Mouse (Mus musculus) mesoderm, embryonic 11.5 days (tissue): ENCODE results near the gene Ppcdc.
"Not testable (repeated sequence)": the region's sequence is repeated elsewhere in the genome, so short reads cannot be mapped to it uniquely, and the experiment has no call there.

Experiments
- DNase-seq: peaks from one replicate; pipeline ENCODE4 v3.0.0-alpha.2; 2012; ENCODE audit warnings: low read depth, low spot score

Gene Ppcdc

DNA sequence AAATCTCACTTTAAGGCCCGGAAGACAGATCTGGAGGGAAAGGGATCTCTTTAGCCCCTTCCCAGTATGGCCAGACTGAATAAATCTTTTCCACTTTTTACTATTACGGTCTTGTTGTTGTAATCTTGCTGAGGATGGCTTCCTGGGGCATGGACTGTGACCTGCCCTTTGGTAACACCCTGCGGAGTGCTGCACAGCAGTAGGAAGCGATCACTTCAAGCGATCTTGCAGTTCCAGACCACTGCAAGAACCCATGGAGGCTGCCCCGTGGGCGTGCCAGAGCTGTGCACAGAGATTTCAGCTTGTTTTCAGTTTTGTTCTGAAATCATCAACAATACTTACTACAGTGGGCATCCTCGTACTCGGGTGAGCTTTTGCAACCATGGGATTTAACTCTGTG lies 8.7 kb downstream of the Ppcdc start:
- no peak for DNase-seq

DNA sequence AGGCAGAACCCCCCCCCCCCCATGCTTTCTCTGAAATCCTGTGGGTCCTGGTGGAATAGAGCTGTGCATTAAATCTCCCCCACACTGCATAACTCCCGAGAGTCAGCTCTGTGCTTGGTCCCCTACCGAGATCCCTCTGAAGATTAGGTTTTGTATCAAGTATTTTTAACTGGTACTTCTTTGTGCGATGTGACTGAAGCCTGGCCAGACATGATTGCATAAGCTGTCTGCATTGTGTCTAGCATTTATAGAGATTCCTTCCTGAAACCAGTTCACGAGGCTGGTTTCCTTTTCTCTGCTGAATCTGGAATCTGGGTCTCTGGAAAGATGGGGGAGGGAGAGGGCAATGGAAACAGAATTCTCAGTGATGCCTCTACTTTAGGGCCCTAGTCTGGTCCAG lies 11.5 kb downstream of the Ppcdc start:
- no peak for DNase-seq

DNA sequence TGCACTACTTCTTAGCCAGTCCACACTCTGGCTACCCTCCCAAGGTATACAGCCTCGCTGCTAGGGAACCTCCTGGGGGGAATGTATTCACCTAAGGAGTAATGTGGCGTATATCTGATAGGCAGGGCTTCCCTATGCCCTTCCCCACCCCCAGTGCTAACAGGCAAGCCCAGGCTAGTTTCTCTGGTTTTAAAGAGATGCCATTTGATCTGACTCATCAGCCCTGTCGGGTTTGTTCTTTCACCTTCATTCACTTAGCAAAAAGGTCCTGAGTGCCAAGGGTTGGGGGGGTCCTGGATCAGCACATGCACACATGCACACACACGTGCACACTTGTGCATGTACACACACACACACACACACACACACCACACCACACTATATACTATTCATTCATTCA lies 12.0 kb downstream of the Ppcdc start:
- DNase-seq: no peak

DNA sequence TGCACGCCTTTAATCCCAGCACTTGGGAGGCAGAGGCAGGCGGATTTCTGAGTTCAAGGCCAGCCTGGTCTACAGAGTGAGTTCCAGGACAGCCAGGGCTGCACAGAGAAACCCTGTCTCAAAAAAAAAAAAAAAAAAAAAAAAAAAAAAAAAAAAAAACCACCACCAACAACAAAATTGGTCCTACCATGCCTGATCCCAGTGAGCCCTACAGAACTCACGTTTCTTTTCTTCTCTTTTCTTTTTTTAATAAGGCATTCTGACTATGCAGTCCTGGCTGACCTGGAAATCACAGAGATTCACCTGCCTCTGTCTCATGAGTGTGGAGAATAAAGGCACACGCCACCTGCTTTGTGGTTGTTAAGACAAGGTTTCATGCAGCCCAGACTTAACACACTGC lies 12.8 kb downstream of the Ppcdc start:
- not testable (repeated sequence) for DNase-seq

DNA sequence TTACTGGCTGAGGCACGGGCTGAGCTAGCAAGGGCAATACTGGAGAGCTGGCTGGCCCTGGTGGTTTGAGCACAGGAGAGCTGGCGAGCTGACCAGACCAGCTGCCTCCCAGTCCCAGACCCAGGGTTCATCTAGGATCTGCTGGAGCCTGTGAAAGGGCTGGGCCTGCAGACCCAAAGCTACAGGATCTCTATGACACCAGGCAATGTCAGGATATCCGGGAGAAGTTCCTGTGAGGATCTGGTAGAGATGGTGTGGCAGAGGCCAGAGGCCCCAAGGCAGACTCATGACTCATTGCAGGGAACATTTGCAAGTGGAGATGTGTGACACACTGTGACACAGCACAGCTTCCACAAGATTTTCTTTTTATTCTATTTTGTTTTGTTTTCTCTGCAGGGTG lies 14.8 kb downstream of the Ppcdc start:
- DNase-seq: no peak

DNA sequence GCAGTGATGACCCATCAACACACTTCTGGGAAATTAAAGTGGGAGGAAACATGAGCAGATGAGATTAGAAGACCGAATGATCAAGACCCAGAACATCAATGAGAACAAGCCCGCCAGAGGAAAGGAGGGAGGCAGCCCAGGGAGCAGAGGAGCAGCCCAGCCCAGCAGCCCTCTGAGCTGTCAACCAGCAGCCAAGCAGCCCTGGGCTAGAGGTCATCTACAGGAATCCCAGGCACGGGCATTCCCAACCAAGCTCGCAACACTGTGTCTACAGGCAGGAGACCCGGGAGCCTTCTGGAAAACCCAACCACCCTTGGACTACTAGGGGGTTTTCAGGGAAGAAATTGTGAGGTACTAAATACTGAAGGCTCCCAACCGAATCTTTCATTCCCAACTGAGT lies 15.9 kb downstream of the Ppcdc start:
- no peak for DNase-seq

DNA sequence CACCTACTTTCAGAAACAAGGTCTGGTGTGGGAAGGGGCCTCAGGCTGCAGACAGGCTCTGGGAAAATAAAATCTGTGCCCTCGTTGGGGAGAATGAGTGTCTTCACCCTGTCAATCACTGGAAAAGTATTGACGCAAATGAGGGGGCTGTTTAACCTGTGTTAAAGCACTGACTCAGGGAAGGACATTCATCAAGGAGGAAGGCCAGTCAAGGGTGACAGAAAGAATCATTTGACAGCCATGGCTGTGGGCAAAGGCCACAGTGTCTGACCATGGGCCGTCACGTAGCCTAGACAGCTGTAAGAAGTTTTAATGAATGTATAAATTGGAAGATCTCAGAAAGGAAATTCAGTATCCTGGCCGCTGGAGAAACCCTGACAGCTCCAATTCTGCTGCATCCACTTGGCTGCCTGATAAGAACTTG lies 18.2 kb downstream of the Ppcdc start:
- DNase-seq: no peak

DNA sequence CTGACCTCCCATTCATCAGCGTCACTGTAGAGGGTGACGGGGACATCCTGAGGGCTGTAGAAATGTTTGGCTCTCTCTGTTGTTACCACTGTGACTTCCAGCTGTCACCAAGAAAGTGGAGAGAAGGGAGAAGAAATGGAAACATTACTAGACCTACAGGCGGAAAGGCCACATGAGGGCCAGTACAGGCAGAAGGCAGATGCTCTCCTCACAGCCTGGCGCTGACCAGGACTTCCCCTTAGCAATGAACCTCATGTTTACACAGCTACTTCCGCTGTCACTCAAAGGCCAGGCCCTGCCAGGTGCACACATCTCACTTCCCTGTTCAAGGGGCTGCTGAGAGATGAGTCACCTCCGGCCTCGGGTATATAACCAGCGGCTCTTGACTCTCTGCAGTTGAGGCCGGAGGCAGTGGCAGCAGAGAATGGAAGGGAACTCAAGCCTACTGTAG lies 18.8 kb downstream of the Ppcdc start:
- DNase-seq: peak; percentile 66

DNA sequence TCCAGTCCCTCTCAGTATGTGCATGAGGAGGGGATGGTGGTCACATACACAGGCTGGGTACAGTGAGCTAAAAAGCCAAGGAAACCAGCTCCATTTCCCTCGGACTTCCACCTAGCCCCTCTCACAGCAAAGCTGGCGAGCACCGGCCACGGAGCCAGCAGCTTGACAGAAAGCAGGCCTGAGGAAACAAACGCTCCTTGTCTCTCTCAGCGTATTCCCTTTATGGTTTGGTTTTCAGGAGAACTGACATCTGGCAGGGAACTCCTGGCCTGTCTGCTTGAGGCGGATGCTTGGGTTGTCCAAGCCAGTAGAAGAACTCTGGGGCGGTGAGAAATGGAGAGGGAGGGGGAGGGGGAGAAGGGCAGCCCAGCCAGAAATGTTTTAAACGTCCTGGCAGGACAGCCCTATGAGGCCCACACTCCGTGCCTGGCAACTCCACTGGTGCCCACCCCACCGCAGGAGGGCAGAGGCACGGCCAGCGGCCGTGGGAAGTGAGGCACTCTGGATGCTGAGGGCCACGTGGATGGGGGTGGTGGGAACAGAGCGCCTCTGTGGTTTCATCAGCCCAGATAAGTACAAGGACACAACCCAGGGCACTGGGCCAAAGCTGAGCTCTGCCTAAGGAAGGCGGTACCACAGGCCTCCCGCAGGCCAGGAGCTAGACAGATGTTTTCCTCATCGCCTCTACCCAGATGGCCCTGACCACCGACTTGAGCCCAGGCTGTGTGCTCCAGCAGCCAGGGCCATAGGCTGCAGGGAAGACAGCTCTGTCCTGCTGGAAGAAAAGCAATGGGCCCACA lies 19.4 kb downstream of the Ppcdc start:
- peak; percentile 64 for DNase-seq

DNA sequence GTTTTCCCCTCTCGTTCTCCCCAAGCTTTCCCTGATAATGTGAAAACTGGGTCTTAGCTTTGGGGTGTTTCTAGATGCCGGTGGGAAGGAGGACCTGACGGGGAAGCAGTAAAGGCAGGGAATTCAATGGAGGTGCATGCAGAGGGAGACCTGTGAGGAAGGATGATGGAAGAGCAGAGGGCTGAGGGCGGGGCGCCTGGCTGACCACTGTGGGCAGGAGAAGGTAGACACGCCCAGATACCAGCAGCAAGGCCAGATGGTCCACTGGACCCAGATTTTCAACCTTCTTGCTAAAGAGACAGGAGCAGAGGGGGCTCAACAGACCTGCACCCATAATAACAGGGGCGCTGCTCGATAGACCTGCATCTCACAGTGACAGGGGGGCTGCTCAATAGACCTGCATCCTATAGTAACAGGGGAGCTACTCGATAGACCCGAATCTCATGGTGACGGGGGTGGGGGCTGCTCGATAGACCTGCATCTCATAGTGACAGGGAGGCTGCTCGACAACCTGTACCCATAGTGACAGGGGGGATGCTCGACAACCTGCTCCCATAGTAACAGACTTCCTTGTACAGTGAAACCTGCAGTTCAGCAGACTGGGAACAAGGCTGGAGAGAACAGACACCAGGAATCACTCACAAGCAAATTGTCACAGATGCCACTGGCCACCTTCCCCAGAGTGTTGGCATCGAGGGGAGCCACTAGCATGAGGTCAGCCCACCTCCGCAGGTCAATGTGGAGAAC lies 20.2 kb downstream of the Ppcdc start:
- no peak for DNase-seq

DNA sequence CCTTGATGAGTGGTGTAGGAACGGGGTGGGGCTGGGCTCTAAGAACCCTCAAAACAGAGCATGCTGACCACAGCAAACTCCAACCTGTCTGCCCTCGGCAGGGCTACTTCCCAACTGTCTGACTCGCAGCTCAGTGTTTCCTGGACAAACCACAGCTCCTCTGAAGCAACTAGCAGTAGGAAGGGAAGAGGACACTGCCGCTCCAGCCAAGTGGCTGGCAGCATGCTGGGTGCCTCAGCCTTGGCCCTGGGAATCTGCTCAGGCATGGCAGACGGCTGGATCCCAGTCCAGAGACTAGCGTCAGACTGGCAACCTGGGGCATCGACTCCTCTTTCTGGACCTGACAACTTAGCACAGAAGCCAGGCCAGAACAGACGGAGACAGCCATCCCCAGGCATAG lies 22.6 kb downstream of the Ppcdc start:
- no peak for DNase-seq

DNA sequence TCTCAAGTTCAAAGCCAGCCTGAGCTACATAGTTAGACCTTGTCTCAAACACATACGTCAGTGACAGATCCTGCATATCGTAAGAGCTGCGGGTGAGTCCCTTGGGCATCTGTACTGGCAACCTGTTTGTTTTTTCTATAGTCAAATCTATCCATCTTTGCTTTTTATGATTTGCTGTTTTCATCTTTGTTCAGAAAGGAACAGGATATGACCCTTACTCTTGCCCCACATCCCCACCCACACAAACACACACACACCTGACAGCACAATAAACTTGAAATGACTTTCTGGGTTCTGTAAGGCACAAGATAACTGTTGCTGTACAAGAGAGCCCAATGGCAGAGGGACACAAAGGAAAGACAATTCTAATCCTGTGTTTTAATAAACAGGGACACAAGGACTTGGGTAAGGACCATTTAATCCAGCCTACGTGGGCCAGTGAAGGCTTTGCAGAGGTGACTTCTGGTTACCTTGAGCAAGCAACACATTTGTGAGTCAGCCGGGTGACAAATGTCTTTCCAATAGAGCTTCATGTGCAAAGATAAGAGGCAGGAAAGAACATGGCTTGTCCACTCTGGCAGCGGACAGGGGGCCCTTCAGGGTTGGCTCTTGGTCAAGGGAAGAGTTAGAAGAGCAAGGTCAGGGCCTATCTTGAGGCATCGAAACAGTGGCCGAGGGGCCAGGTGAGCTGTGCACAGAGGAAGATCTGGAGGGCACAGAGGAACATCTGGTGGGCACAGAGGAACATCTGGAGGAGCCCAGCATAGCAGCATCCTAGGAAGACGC lies 32.6 kb downstream of the Ppcdc start:
- no peak for DNase-seq

DNA sequence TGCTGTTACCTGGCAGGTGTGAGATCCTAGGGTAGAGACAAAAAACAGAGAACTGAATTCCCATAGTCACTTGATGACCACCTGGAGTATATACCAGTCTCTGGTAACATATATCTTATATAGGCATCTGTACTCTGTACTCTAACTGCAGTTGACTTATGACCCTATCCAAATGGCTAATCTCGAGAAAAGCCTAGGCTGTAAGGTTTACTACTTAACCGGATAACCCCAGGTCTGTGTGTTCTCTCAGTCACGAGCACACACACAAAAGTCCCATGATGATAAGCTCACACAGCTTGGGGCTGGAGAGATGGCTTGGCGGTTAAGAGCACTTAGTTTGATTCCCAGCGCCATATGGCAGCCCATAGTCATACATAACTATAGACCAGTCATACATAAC lies 33.5 kb downstream of the Ppcdc start:
- no peak for DNase-seq

DNA sequence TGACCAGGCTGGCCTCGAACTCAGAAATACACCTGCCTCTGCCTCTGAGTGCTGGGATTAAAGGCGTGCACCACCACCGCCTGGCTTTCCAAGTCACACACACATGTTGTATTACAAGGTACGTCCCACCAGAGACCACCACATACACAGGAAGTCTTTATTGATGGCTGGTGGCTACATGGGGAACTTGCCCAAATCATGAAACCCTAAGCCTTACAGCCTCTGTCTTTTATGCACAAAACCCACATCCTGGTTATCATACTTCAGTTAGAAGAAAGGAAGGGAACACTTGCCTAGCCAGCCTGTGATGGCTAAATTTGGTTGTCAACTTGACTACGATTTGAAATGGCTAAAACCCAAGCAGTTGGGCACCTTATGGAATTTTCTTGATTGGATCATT lies 35.9 kb downstream of the Ppcdc start:
- DNase-seq: no peak

DNA sequence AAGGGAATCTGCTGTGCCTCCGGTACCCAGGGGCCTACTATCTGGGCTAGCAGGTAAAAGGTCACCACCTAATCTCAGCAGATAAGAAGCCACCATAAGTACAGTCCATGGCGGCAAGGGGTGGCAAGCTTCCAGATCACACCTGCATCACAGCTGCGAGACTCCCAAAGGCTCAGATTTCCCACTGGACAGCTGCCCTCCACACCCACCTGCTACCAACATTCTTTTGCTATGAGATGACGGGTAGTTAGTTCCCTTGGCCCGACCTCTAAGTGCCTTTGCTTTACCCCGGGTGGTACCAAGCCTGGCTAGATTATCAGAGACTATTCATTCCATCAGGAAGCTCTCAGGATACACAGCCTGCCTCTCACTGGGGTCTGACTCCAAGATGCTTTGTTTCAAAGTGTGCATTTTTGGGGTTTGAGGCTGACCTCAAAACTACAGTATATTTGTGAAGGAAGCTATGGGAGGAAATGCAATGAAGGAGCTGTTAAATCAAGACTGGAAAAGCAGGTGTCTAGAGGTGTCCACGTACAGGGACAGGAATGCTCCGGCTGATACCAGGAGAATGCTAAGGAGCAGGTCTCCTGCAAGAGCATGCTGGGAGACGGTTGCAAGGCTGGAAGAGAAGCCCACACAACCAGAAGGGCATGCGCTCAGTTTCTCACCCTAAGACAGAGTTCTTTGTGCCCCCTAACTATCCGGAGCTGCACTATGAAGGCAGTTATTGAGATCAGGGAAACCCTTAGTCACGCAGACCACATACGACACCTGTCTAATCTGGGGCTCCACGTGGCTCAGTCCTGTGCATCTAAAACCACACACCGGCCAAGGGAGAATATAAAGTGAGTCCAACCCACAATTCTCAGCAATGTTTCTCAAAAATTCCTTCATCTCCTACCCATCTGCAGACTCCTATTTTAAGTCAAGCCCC lies 37.3 kb downstream of the Ppcdc start:
- no peak for DNase-seq

DNA sequence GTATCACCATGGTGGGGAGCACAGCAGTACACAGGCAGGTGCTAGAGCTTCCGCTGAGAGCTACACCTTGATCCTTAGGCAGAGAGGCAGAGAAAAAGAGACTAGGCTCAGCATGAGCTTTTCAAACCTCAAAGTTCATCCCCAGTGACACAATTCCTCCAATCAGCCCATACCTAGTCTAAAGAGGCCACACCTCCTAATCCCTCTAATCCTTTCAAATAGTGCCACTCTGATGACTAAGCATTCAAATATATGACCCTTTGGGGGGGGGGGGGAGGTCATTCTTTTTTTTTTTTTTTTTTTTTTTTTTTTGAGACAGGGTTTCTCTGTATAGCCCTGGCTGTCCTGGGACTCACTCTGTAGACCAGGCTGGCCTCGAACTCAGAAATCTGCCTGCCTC lies 41.2 kb downstream of the Ppcdc start:
- no peak for DNase-seq

DNA sequence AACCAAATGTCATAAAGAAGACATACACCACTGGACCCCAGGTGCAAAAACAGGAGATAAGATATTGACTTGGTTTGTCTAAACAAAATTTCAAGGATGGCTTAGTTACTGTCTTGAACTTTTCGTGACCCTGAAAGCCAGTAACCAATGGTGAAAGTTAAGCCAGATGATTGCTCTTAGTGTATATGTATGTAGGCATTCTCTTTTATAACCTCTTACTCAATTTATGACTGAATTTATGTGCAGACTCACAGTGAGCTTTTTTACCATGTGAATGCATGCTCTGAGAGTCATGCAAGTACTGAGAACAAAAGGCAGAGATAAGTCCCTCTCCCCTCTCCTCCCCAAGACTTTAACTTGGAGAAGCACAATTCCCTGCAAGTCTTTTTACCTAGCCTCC lies 47.0 kb downstream of the Ppcdc start:
- DNase-seq: no peak

DNA sequence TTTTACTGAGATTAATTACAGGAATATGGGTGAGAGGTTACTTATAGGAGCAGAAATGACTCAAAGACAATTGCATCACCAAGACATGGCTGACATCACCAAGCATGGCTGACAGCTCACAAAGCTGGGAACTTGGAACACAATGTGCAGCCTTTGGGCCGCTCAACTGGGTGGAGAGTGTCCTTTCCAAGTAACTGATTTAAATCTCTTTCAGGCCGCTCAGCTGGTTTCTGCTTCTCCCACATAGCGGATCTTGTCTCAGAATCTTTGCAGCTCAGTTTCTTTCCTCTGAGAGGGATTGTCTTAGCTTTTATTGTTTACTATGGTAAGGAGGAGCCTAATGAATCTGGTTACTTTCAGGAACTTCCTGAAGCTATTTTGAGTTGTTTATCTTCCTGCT lies 49.1 kb downstream of the Ppcdc start:
- DNase-seq: no peak

DNA sequence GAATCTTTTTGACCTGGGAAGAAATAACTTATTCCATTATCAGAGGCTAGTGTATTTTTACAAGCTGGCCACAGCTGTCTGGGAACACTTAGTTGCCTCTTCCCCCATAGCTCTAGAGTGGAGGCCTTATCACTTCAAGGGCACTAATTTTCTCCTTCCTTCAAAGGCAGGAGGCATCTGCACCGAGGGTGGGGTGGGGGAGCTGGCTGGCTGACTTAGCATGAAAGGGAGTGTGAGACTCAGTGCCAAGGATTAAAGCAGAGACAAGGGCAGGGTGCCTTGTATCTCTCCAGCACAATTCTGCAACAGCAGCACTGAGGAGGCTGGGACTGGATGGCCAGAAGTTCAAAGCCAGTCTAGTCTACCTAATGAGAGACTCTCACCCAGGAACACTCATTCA lies 50.8 kb downstream of the Ppcdc start:
- DNase-seq: no peak

DNA sequence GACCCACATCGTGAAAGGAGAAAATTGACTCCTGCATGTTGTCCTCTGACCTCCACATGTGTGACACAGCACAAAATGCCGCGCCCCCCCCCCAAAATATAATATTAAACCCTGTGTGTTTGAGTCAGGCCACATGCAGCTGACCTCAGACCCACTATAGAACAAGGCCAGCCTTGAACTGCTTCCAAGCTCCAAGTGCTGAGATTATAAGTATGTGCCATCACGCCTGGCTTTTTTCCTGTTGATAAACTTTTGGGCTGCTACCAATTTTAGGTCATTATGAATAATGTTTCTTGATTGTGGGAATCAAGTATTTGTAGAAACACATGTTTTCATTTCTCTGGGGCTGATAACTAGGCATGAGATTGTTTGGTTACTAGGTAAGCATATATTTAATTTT lies 53.0 kb downstream of the Ppcdc start:
- DNase-seq: no peak

DNA sequence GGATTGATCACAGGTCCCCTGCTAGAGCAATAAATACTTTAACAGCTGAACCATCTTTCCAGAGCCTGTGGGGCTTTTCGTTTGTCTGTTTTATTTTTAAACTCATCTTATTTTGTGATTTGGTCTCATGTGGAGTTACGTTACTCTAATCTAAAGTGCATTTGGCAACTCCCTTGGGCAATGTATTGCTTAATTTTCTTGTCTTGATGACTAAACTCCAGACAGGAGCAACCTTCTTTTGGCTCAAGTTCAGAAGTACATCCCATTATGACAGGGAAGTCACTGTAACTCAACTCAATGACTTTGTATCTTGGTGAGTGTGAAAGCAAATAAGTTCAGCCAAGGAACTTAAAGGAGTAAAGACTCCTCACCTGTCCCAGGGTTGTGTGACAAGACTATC lies 55.3 kb downstream of the Ppcdc start:
- no peak for DNase-seq
